Mouse (Mus musculus): ENCODE measurements around the gene Fam131b.
A peak's percentile ranks its signal among the peaks of the same experiment; 100 is the strongest.

The Fam131b gene

GRCm38 (mm10) chr6:42328757-42329156 lies 4.3 kb upstream of the Fam131b start:
- no peak for DNase-seq (ENCODE audit: low spot score in 2 of 2)

DNA sequence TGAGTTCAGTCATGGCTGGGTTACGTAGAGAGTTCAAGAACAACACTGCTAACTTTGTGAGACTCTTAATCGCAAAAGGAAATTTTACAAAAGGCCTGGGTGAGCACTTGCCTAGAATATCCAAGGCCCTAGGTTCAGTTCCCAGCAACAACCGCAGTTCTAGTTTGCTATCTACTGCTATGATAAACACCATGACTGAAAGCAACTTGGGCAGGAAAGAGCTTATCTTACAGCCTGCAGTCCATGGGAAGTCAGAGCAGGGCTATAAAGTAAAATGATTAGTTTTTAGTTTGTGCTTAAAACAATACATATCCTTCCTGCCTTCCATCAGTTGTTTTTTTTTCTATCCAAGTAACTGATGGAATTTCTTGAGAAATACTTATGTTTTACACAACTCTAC lies 2.1 kb upstream of the Fam131b start:
- DNase-seq (ENCODE audit: low spot score in 2 of 2), result no peak

DNA sequence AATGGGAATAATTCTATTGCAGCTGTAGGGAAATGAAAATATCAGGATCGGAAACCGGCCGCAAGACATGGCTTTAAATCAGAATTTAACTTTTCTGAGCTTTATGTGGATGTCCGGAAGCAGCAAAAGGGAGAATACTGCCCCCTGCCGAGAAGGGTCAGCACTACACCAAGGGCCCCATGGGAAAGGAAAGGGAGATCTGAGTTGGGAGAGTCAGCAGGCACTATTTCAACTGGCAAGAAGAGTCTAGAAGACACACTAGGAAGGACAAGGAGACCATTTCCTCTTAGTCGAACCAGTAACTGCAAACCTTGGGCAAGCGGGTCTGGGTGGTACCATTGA lies 796 bp upstream of the Fam131b start:
- peak; percentile 72 to 76 for DNase-seq (ENCODE audit: low spot score in 2 of 2)

DNA sequence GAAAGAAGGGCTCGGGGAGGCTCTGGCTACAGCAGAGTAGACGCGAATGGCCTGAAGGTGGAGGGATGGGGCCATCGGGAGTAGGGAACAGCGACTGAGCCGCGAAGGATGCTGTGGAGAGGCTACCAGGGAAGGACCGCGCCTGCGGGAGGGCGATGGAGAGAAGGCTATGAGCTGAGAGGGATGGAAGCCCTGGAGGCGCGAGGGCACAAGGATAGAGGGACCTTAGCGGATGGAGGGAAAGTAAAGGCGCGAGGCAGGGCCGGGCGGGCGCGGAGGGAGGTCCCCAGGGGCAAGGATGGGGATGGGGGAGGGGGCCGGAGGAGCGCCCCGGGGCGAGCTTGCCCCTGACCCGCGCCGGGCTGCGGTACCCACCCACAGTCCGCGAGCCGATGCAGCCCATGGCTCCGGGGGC lies 369 bp downstream of the Fam131b start:
- no peak for DNase-seq (ENCODE audit: low spot score in 2 of 2)

- no peak for DNase-seq (ENCODE audit: low spot score in 2 of 2)
These were observed 924 bp downstream of the Fam131b start for GRCm38 (mm10) chr6:42323371-42324066.

DNA sequence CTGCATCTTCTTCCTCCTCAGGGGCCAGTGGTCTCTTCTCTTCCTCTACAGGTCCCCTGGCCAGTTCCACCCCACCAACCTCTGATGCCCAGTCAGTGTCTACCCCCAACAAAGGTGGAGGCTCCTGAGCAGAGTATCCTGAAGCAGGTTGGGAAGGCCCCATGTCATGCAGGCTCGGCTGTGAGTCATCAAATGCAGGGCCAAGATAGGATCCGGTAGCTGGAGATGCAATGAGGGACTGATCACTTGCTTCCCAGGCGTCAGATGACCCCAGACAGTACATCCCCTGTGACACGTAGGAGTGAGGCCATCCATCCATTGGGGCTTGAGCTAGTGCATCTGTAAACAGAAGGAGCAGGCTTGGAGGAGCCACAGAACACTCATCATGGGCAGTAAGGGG lies 6.2 kb downstream of the Fam131b start:
- DNase-seq (ENCODE audit: low spot score in 2 of 2), result no peak

DNA sequence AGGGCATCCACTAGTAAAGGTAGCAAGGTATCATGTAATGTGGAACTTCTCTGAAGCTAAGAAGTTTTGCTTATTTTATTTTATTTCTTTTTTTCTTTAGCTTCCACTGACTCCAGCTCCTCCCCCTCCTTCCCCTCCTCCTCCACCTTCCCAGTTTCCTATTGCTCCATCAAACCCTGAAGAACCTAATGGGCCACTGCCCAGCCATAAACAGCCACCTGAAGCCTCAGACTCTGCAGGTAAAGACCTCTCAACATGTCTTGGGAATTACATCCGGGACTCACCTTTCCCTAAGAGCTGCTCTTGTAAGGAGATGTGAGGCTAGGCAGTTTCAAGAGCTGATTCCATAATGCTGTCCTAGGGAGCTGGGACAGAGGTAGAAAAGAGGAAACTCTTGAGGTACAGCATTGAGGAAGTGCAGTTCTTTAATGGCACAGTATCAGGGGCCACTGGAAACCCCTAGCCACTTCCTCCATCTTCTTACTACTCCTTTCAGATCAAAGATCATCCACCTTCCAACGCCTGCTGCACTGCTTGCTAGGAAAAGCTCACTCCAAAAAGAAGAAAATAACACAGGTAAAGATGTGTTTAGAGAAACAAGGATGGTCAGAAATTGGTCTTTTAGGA lies 13.9 kb downstream of the Fam131b start:
- DNase-seq (ENCODE audit: low spot score in 2 of 2), result no peak

DNA sequence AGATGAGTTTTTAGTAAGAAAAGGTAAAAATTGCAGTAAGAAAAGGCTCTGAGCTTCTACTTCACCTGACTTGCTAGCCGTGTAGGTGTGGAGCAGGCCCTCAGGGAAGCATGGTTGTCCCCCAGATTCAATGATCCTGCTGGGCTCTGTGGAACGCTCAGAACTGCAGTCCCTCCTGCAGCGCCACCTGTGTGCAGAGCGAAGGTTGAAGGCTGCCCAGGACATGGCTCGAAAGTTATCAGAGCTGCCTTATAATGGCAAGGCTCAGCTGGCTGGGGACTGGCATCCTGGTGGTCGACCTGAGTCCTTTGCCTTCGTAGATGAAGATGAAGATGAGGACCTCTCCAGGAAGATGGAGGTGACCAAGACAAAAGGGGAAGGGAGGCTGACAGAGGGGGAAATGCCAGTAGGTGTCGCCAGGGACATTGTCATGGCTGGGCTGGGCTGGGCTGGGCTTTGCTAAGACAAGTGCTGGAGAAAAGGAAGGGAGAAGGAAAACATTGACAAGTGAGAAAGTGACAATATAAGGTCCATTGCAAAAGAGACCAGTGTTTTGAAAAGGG lies 14.5 kb downstream of the Fam131b start:
- no peak for DNase-seq (ENCODE audit: low spot score in 2 of 2)

GRCm38 (mm10) chr6:42299362-42299761 lies 25.1 kb downstream of the Fam131b start:
- no peak for DNase-seq (ENCODE audit: low spot score in 2 of 2)

DNA sequence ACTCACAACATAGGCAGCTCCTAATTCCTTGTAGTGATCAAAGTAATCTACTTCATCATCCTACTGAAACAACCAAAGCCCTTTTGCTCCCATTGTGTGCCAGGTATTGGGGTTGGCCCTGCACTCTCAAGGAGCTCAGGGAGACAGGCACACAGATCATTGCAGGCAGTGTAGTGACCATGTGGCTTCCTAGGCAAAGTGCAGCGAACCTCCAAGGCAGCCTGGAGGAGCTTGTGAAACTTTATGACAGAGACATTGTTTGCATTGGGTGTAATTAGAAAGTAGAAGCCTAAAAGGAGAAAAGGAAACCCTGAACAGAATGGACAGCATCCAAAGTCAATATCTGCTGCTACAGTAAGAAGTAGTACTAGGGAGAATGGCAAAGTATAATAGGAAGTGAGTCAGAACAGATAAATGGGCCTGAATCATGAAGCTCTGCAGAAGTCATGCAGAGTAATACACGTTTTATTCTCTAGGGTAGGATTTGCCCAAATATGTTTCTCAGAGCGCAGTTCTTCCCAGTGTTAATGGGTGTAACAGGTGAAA lies 28.8 kb downstream of the Fam131b start:
- DNase-seq (ENCODE audit: low spot score in 2 of 2), result no peak

GRCm38 (mm10) chr6:42293327-42293726 lies 31.1 kb downstream of the Fam131b start:
- DNase-seq (ENCODE audit: low spot score in 2 of 2), result no peak

- no peak for DNase-seq (ENCODE audit: low spot score in 2 of 2)
These were observed 36.9 kb downstream of the Fam131b start for GRCm38 (mm10) chr6:42287562-42287961.

DNA sequence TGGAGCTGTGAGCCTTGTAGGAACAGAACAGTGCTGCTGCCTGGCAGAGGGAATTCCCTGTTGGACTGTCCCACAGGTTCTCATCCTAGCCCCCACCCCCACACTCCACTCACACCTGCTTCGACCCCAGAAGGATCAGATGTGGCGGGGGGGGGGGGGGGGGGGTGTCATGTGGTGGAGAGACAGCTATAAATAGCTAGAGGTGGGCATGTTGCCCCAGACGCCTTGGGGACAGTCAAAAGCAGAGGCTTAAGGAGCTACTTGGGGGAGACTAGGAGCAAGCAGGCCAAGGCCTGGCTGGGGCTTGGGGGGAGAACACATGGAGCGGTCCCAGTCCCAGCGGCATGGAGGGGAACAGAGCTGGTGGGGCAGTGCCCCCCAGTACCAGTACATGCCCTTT lies 38.0 kb downstream of the Fam131b start, which contains the start of gene Clcn1:
Gene Clcn1, plus strand, starts transcription at position 238 of the 400 bp plus-strand sequence.
- DNase-seq (ENCODE audit: low spot score in 2 of 2), result no peak

DNA sequence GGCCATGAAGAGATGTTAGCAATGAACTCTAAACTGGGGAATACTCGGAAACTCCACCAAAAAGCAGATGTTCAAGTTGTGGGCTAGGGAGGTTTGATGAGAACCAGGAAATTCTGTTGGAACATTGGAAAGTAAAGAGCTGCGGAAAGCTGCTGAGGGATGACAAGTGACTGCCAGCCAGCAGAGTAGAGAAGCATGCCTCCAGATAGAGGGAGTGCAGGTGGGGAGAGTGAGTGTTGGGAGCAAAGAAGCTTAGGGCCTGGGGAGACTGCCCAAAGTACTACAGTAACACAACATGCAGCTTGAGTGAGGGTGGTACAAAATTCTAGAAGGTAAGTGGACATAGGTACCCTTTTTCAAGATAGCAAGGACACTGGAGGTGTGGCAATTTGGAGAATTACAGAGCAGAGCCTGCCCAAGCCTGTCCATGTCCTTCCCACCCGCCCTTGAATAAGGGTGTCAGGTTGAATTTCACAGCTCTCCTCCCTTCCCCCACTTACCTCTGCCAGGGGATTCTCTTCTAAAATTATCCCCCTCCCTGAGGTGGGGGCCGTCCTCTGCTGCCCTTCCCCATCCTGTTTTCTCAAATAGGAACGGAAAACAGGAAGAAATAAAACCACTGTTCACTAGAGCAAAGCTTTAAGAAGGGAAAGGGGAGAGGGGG lies 41.4 kb downstream of the Fam131b start:
- no peak for DNase-seq (ENCODE audit: low spot score in 2 of 2)

GRCm38 (mm10) chr6:42276151-42276550 lies 48.3 kb downstream of the Fam131b start:
- no peak for DNase-seq (ENCODE audit: low spot score in 2 of 2)

DNA sequence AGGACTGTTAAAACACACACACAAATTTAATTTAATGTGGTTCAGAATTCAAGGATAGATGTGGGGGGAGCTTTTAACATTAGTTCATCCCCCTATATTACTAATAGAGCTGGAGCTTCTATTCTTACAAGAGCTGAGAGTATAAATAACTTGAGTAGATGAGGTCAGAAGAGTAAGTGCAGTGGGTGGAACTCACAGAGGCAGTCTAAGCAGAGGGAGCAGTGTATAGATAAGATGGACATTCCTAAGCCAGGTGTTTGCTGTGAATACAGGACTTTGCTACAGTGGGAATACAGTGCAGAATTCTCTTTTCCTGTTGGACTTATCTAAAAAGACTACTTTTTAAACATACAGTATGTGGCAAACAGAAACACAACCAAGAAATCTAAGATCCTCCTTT lies 53.6 kb downstream of the Fam131b start:
- DNase-seq (ENCODE audit: low spot score in 2 of 2), result no peak

DNA sequence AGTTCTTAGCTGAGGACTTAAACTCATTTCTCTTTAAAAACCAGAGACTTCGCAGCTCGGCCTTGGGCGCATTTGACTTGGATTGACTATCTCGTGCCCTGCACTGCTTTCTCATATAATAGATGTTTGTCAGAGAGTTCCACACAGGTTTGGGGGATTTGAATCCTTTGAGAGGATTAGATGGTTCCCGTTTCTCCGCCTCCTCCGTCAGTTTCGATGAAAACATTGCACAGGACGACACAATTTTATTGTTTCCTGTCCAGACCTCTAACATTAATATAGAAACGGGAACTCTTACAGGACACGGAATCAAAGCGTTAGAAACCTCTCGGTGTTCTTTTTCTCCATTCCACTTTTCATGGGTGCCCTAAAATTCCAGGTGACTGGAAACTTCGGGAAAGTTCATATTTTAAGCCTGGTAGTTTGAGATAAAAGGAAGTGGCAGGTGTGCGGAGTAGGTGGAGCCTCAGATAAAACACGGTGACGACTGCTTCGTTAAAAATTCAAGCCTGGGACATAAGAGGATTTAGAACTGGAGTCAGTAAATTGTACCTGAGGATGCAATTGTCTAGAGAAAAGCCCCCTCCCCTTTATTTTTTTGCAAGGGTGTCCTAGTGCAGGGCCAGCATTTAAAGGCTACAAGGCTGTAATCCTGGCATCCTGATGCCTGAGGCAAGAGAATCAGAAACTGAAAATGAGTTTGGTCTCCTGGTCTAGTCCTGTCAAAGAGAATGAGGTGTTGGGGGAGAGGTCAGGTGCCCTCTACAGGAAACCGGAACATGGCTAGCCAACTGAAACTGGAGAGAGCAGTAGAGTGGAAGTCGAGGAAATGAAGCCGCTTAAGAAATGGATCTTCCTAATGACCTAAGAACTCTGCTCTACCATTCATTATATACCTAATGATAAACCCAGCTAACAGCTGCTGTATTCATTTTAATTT lies 58.8 kb downstream of the Fam131b start:
- DNase-seq (ENCODE audit: low spot score in 2 of 2), result no peak
